Mouse (Mus musculus): Measurements from ENCODE around the gene Aqp8. TPM values are rescaled to one million over a fixed set of nuclear protein-coding genes. Genes with fewer than 3 reads are reported as not detected.

Gene Aqp8
- polyA plus RNA-seq, 1 experiment from 2014 or later = not detected

- ATAC-seq (ENCODE audit: low read depth) = no peak
- H3K4me1 ChIP-seq (ENCODE audit: control insufficient read depth, insufficient read depth, low read length) = no peaks in the 10 kb centered on the region
- no peak overlapping the region for H3K4me2 ChIP-seq (ENCODE audit: low read depth, low read length)
- H3K9ac ChIP-seq (replicated peaks; ENCODE audit: low read depth, low read length) = no peak overlapping the region
- WGBS = 47% methylated on average over 7 of the region's 7 CpGs
- H3K9me3 ChIP-seq (ENCODE audit: control insufficient read depth, low read length) = no peaks in the 10 kb centered on the region
- H3K4me3 ChIP-seq (ENCODE audit: low read depth, low read length) = no peak overlapping the region
- no peaks in the 10 kb centered on the region for H3K27me3 ChIP-seq (ENCODE audit: control insufficient read depth, insufficient read depth, low read length)
- H3K36me3 ChIP-seq (ENCODE audit: control insufficient read depth, insufficient read depth, low read length) = no peaks in the 10 kb centered on the region
- H3K27ac ChIP-seq (ENCODE audit: low read depth, low read length) = no peak overlapping the region
Observed at GRCm38 (mm10) chr7:123507946-123508345, 45.9 kb downstream of the Aqp8 start.

Other genes with a start within 250 kb of the Aqp8 start
- 0.23 TPM in 1 of 2 replicates, not detected in the other for gene Slc5a11, start 247.5 kb upstream of the Aqp8 start, polyA plus RNA-seq (2014; fragmentation: Nextera tagmentation; extraction: Ambion mirVana)
- gene Lcmt1, start 92.5 kb upstream of the Aqp8 start, polyA plus RNA-seq (2014; fragmentation: Nextera tagmentation; extraction: Ambion mirVana) = 99.8 and 112 TPM in 2 replicates
- 10.3 and 14.6 TPM in 2 replicates for gene Arhgap17, start 92.4 kb upstream of the Aqp8 start, polyA plus RNA-seq (2014; fragmentation: Nextera tagmentation; extraction: Ambion mirVana)
- 18.7 and 23.4 TPM in 2 replicates for gene Zkscan2, start 38.2 kb downstream of the Aqp8 start, polyA plus RNA-seq (2014; fragmentation: Nextera tagmentation; extraction: Ambion mirVana)